Mouse (Mus musculus): ENCODE measurements at regions not wholly inside any gene's neighbourhood (a gene's known extent, or its start where the extent isn't known, plus 50 kb on each side); places are given as distances from the start of the nearest gene placed in this dataset.
A peak's percentile ranks its signal among the peaks of the same experiment; 100 is the strongest.

DNA sequence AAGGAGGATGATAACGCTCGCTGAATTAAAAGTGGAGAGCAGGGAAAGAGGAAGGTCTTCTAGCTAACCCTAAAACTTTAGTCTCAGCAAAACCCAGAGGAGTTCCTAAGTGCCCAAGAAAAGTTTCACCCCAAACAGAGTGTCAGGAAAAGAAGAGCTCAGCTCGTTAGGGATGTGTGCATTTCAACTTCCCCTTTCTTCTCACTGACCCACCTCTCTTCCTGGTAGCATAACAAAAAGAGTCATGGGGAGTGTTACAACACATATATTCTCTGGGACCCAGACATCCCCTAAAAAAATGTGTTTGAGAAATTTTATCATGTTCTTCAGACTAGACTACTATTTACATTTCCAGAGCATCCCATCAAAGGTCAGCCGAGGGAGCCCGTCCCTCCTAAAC is 432.6 kb downstream of the Mctp2 start:
- no peak for DNase-seq

DNA sequence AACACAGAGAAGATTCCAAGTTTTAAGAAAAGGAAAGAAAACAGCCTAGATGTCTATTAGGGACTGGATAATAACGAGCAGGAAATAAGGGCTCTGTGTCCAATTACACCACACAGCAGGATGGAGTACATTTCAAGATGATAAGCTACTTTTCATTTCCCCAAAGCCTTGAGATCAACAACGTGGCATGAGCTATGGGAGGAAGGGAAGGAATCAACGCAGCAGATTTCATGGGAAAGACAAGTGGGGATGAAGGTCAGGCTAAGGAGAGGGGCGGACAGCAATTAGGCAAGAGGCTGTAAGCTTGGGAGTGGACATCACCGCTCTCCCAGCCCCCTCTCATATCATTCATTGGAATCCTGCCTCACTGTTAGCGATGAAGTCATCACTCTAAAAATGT is 433.5 kb downstream of the Mctp2 start:
- DNase-seq, result no peak

DNA sequence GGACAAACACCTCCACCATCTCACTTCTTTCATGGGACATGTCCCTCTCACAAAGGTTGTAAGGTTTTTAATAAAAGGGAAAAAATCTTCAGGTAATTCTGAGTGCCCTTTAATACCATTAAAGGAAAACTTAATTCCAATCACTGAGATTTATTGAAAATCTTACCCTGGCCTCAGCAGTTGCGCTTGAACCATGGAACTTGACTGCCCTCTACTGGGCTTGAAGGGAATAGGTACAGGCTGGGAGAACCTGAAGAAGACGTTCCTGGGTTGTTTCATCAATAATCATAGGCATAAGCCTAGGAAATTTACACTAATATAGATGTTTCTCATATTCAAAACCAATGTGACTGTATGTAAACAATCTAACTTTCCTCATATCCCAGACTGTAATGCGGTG is 439.3 kb downstream of the Mctp2 start:
- peak; percentile 34 for DNase-seq

DNA sequence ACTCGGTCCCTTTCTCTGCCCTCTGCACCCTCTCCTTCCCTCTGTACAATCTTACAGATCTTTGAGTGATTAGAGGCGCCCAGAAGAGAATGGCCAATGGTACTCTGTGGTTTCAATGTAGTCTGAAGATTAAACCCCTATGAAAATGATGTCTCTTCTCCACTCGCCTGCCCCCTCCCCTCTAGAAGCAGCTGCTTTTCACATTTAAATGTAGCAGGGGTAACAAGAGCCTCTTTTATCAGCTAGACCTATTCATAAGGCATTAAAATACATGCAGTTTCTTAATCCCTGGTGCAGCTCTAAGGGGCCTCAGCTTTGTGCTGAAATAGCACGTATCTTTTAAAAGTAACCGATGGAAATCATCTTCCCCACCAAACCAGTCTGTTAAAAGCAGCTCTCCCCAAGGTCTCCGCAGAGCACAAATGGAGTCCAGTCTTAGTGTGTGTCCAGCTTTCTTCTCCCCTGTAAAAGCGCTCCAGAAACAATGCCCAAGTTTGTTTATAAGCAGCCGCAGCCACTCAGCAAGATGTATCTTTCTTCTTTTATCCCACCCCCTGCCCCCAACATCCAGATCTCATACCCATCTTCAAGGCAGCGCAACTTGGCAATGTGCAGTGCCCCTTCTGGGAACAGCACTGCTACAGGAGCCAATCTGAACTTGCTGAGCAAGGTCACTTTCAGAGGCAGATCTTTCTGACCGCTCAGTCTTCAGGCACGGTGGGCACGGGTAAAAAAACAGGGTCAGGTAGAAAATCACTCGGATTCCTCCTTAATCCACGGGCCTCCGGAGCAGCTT is 440.8 kb downstream of the Mctp2 start:
- DNase-seq, result no peak

DNA sequence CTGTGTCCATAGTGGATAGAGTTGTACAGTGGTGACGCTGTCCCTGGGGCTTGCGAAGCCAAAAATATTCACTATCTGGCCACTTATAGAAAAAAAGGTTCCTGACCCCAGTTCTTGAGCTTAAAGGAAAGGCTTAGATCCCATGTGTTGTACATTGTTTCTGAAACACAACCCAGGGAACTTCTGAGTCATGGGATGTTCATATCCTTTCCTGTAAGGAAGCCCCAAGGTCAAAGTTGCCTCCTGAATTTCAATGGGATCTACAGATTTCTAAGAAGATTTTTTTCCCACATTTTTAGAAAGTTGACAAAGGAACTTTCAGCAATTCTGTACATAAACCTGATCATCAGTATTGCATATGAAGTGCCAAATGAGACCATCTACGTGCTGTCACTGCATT is 453.5 kb downstream of the Mctp2 start:
- DNase-seq, result no peak

DNA sequence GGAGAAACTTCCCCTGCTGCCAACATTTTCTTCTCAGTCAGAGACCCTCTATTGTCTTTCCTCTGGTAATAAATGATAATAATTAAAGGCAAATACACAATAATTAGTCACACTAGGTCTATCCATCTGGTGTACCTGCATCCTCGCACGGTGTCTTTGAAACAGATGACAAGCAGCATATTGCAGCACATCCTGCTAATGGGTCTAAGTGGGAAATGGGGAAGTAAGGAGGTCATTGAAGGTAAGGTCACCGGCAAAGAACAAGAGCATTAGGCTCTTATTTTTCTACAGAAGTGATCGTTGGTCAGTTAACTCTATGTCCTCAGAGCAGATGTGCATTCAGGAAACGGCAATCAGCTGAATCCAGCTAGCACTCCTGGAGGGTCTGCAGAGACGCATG is 457.2 kb downstream of the Mctp2 start:
- DNase-seq, result no peak

DNA sequence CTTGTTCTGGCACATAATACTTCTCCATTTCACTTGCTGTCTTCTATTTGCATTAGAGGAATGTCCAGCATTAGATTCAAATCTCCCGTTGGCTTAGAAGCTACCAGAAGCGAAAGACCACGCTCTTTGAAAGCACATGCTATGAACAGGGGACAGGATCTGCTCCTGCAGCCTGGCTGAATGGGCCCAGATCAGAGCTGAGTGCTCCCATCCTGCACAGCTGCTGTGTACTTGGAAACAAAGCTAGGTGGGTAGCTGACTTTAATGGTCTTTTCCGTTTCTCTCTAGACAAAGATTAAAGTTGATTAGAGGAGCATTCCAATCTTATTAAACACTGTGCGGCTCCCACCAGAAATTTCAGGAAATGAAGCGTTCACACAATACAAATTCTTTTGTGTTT is 468.6 kb downstream of the Mctp2 start:
- DNase-seq, result no peak

DNA sequence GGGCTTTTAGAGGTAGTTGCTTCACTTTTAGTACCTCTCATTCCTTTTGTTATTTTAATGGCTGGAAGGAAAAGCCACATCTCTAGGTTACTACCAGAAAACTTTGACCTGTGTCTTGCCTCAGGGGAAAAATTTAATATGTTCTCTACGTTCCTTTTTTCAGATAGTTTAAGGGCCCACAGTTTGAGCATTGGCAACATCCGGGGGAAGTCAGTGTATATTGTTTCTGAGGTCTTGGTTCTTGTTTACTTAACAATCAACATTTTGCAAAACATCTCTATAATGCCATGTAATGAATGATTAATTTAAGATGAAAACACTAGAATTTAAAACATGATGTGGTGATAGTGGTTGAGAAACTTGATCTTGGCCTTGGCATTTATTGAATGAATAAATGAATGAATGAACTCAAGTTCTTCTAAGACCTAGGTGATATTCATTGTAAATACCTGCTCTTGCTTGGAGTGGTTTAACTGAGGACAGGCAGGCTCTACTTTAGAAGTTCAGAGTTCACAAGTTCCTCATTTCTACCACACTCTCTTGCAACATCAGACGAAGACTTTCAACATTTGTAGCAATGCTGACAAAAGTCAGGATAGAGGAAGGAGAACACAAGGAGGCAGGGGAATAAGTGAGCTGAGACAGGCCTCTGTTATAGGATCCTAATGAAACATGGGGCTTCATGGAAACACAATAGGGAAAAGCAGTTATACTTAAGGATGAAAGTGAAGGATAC is 474.4 kb downstream of the Mctp2 start:
- no peak for DNase-seq

DNA sequence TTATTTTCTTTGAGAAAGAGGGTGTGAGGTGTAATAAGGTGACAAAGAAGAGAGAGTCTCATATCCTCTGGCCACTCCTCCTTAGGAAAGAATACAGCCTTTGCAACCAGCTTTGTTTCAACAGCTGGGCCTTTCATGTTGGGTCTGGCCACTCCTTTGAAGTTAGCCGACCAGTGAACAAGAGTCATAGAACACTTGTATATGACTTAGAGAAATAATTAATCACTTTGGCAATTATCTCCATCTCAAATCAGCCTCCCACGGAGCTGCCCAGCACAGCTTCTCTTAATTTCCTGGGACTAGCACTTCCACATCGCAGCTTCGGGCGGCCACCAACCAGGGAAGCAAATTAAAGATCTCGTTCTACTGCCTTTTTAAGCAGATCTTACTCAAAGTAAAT is 476.8 kb downstream of the Mctp2 start:
- no peak for DNase-seq

DNA sequence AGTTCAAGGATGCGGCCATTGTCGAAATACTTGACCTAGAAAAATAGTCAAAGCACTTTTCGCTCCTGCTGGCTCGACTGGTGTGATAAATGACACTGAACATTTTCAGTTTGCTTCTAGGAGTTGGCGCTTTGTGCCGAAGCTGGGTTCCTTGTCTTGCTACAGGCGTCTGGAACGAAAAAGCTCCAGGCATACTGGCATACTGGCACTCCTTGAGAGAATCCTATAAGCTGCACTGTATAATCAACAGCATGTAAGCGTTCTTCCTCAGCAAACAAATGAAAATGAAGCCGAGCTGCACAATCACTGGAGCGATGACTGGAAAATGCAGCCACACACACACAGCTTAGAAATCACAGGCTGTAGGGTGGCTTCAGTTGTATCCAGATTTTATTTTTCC is 464.9 kb upstream of the Gm10295 start:
- peak; percentile 1 for DNase-seq

DNA sequence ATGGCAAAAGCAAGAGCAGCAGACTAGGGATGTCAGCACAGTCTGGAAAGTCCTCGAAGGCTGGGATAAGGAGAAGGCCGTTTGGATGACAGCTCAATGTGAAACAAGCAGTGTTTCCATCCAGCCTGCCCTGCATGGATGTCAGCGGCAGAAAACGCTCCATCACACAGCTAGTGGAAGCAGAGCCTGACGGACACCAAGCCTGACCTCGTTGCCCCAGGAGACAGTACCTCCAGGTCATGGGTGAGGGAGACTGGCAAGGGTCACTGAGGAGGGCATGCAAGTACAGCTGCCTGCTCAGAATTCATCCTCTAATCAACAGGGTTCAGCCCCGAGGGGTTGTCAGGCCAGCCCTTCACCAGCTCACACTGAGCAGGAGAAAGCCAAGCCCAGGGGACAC is 442.9 kb upstream of the Gm10295 start:
- DNase-seq, result no peak

DNA sequence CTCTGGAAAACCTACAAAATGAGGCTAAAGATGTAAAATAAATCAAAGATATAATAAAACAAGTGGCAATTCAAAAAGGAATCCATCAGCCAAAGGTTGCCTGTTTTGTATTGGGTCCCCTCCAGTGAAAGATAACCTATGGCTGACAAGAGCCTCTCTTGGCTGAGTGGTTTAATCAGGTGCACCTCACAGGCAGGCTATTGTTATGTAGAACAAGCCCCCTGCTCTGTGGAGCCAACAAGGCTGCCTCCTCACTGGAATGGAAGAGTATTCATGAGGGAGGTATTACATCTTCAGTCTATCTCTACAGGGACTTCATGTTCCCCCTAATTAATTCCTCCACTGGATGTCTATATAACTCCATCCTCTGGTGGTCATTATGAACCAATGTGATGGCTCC is 437.1 kb upstream of the Gm10295 start:
- no peak for DNase-seq

DNA sequence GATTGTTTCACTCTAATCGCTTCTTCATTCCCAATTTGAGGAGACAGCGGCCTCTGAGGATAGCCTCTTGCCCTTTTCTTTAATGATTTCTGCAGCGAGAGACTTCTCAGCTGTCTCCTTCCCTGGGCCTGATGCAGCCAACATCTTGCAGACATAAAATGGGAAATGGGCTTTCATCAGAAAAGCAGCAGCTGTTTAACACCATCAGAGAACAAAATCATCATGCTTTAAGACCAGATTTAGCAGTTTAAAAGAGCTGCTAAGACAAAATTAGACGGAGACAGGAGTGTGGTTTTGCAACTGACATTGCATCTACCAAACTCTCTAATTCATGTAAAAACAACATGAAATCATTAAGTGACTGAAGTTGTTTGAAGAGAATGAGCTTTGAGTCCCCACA is 431.2 kb upstream of the Gm10295 start:
- DNase-seq, result no peak

DNA sequence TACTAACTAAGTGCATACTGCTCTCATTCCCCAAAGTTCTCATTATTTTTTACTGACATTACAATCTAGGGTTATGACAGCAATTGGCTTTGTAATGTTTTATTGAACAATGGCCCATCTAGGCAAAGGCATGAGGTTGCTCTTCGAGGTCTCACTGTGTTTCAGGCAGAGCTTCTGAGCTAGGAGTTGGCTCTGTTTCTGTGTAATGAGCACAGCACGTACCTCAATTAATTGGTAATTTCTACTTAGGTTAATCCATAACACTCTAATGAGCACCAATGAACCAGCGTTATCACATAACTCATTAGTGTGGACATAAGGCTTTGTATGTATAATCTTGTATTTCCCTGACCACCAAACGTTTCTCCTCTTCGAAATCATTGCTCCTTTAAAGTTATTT is 398.6 kb upstream of the Gm10295 start:
- no peak for DNase-seq

DNA sequence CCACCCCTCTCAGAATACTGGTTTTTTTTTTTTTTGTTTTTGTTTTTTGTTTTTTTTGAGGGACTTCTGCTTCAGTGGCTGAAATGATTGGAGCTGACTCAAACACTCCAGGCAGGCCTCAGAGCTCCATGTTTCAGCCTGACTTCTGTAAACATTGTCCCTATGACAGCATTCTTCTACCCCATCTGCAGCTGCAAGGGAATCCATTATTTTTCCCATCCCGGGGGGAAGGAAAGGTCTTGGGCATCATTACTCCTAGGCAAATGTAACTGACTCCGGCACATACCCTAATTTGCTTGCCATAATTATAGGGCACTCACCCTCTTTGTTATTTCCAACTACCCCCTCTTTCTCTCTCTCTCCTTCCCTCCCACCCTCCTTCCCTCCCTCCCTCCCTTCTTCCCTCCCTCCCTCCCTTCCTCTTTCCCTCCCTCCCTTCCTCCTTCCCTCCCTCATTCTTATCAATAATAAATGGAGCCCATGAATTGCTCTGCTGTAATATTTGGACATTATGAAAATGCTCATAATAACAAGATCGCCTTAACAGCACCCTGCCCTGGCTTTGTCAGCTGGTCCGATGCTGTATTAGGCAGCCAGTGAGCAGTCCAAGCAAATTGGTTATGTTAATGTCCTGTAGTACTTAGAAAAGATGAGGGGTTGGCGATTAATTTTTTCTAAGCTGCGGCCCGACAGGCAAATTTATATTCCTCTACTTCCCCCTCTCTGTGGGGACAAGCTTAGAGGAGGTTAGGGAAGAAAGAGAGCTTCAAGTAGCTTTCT is 395.0 kb upstream of the Gm10295 start:
- DNase-seq, result no peak

DNA sequence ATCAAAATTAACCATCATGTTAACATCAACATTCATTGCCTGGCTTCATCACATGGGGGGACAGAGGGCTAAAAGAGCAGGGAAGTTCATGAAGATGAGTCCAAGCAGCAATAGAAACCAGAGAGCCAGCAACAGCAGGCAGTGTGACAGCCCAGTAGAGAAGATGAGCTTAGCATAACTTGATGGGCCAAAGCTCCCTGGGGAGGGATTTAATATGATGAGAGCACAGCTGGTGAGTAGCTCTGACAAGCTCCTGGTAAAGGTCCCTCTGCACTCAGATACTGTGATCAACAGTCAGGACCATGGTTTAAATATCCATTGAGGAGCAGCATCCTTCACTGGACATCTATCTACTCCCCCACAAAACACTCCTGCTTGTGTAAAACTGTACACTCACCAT is 377.2 kb upstream of the Gm10295 start:
- no peak for DNase-seq

DNA sequence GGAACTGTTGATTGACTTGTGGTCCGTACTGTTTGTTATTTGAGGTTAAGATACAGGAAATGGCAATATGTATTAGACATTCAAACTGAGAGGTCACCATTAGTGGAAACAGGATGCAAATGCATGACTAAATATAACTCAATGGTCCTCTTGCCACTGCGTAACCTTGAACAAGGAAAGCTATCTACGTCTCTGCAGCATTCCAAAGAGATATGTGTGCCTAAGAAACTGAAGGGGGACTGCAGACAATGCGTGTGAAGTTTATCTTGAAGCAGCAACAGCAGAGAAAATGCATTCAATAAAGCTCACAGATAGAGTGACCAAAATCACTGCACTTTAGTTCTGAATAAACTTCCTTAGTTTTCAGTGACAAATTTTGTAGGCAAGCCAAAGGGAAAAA is 356.9 kb upstream of the Gm10295 start:
- DNase-seq, result no peak

DNA sequence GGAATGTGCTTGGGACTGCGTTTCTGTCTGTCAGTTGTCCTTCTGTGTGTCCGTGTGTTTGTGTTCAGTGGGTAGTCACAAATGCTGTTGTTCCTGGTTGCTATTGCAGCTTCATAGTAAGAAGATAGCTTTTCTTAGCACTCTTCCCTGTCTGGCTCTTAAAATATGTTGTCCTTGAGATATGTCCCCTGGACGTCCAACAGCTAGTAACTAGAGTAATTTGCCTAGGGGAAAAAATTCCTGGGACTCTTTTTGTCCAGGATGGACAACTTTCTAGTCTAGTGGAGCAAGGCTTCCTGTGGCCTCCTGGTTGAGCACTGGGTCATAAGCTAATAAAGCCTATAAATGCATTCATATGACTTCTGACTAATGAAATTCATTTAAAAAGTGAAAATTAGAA is 354.9 kb upstream of the Gm10295 start:
- no peak for DNase-seq

DNA sequence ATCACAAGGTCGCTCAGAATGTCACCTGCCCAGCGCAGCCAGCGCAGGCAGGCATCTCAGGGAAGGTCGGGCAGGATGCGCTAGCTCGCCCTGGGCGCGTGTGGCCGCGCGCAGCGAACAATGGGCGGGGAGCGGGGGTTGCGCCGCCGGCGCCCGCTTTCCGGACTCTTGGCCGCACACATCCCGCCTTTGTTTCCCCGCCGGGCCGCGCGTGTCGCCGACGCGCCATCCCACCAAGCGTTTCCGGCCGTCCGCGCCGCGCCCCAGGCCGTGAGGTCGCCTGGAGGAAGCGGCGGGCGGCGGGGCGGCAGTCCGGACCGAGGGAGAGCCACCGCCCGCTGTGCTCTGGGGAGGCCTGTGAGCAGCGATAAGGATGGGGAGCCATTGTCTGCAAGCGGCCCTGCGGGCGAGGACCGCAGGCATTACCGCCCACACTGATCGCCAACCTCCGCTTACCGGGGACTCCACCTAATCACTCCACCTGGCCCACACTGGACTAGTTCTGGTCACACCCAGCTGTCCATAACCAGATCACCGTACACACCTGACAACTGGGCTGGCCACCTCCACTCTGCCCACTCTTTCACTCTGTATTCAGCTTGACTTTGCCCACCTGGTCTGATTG is 354.3 kb upstream of the Gm10295 start:
- DNase-seq, result peak; percentile 4

DNA sequence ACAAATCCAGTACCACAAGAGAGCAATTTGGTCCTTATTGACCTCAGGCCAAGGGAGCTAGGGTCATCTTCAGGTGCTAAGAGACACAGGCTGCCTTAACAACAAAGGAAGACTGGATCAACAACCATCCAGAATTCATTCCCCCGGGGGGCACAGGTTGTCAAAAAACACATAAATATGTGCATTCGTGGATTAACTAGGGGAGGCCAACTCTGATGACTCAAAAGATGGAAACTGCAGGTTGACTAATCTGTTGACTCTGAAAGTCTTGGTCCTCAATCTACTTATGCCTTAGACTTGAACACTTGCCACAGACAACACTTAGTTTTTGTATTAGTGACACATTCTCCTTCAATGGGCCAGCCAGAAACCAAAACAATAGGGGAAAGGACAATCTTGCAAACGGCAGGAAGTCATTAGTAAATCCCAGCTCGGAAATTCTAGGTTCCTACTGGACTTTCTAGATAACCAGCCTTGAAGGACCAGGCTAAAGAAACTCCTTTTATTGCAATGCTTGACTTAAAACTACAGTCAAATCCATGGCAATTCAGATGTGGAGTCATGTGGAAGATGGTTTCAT is 353.5 kb upstream of the Gm10295 start:
- DNase-seq, result no peak

Data from right cerebral cortex, adult 18-20 months (tissue).